Mouse (Mus musculus): ENCODE measurements around the gene Dact3. TPM values are rescaled to one million over a fixed set of nuclear protein-coding genes. Genes with fewer than 3 reads are reported as not detected.

Gene Dact3
- polyA plus RNA-seq, 1 experiment = 31.7 TPM

DNA sequence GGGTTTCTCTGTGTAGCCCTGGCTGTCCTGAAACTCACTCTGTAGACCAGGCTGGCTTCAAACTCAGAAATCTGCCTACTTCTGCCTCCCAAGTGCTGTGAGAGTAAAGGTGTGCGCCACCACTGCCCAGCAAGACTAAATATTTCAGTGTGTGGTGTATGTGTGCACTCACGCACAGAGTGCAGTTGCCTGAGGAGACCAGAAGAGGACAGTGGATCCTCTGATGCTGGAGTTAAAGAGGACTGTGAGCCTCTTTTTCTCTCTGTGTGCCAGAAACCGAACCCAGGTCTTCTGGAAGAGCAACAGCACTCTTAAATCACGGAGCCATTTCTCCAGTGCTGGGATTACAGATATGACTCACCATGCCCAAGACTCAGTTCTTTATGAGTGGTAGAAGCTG lies 1.7 kb upstream of the Dact3 start:
- 91% methylated on average over 4 of the region's 4 CpGs for WGBS
- TF ChIP-seq POLR2A (IDR thresholded peaks at IDR 0.05; ENCODE audit: borderline replicate concordance, extremely low read depth, low read depth, low read length) (no peak), CTCF (IDR thresholded peaks at IDR 0.05; ENCODE audit: insufficient read depth, low read length) (no peak)
- peaks cover 3% of the 10 kb centered on the region; the same call in 1 of the 2 replicates for H3K4me1 ChIP-seq (ENCODE audit: control insufficient read depth, insufficient read depth, low read length)
- DNase-seq = no peak
- no peak overlapping the region for H3K4me3 ChIP-seq (replicated peaks; ENCODE audit: extremely low read depth, low read depth, low read length)

DNA sequence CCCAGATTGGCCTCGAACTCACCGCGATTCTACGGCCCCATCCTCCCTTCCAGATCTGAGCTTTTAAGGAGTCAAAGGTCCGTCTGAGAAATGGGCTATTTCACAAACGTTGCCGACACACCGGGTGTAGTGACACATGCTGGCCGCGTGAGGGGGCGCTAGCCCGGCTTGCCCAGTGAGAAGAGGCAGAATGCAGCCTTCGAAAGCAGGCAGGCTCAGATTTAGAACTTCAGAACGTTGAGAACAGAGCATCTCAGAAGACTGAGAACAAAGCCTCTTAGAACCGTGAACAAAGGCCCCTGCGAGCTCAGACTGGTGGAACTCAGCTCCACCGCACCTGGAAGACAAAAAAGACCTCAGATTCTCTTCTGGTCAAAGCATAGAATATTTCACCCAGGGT lies 927 bp upstream of the Dact3 start:
- TF ChIP-seq CTCF (IDR thresholded peaks at IDR 0.05; ENCODE audit: insufficient read depth, low read length) (peak; percentile 88), POLR2A (IDR thresholded peaks at IDR 0.05; ENCODE audit: borderline replicate concordance, extremely low read depth, low read depth, low read length) (no peak)
- WGBS = 1% methylated on average over 17 of the region's 17 CpGs
- no peak overlapping the region for H3K4me3 ChIP-seq (replicated peaks; ENCODE audit: extremely low read depth, low read depth, low read length)
- H3K4me1 ChIP-seq (ENCODE audit: control insufficient read depth, insufficient read depth, low read length) = peaks cover 3% of the 10 kb centered on the region; the same call in 1 of the 2 replicates
- peak; percentile 70 for DNase-seq

DNA sequence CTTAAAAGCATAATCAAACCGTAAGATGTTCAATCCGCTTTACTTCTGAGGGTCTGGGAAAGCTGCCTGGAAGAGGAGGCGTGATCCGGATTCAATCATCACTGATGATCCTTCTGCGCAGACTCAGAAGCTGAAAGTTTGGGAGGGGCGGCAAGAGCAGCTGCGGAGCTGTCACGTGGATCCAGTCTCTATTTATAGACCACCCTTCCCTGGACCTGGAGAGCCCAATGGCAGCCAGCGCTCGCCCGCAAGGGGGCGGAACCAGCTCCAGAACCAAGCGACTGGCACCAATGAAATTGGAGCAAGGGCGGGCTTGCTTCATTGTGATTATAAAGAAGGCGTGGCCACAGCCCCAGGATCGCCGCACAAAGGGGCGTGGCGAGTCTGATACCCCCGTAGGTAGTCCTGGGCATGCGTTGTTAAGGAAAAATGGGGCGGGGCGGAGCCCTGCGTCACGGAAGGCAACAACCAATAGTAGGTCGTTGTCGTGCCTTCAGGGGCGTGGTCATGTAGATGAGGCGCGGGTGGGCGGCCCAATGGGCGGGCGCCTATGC lies 284 bp upstream of the Dact3 start:
- Histone ChIP-seq H3K4me3 (replicated peaks; ENCODE audit: extremely low read depth, low read depth, low read length) (no peak overlapping the region), H3K4me1 (ENCODE audit: control insufficient read depth, insufficient read depth, low read length) (peaks cover 3% of the 10 kb centered on the region; the same call in 1 of the 2 replicates)
- under 1% methylated on average over 31 of the region's 33 CpGs for WGBS
- TF ChIP-seq CTCF (IDR thresholded peaks at IDR 0.05; ENCODE audit: insufficient read depth, low read length) (no peak), POLR2A (IDR thresholded peaks at IDR 0.05; ENCODE audit: borderline replicate concordance, extremely low read depth, low read depth, low read length) (no peak)
- peak; percentile 99 for DNase-seq

- WGBS = 1% methylated on average over 30 of the region's 42 CpGs
- no peak for DNase-seq
- peak overlapping the region; percentile 56 for H3K4me3 ChIP-seq (replicated peaks; ENCODE audit: extremely low read depth, low read depth, low read length)
- H3K4me1 ChIP-seq (ENCODE audit: control insufficient read depth, insufficient read depth, low read length) = peaks cover 3% of the 10 kb centered on the region; the same call in 1 of the 2 replicates
- TF ChIP-seq POLR2A (IDR thresholded peaks at IDR 0.05; ENCODE audit: borderline replicate concordance, extremely low read depth, low read depth, low read length) = no peak
- TF ChIP-seq CTCF (IDR thresholded peaks at IDR 0.05; ENCODE audit: insufficient read depth, low read length) = no peak
Measured at GRCm38 (mm10) chr7:16875326-16875725, 209 bp downstream of the Dact3 start.

GRCm38 (mm10) chr7:16876006-16876405 lies 889 bp downstream of the Dact3 start:
- peaks cover 3% of the 10 kb centered on the region; the same call in 1 of the 2 replicates for H3K4me1 ChIP-seq (ENCODE audit: control insufficient read depth, insufficient read depth, low read length)
- H3K4me3 ChIP-seq (replicated peaks; ENCODE audit: extremely low read depth, low read depth, low read length) = peak overlapping the region; percentile 56
- TF ChIP-seq POLR2A (IDR thresholded peaks at IDR 0.05; ENCODE audit: borderline replicate concordance, extremely low read depth, low read depth, low read length) = no peak
- TF ChIP-seq CTCF (IDR thresholded peaks at IDR 0.05; ENCODE audit: insufficient read depth, low read length) = no peak
- DNase-seq = no peak
- WGBS = 25% methylated on average over 11 of the region's 11 CpGs

- Histone ChIP-seq H3K4me3 (replicated peaks; ENCODE audit: extremely low read depth, low read depth, low read length) (peak overlapping the region; percentile 7), H3K4me1 (ENCODE audit: control insufficient read depth, insufficient read depth, low read length) (peaks cover 3% of the 10 kb centered on the region; the same call in 1 of the 2 replicates)
- TF ChIP-seq CTCF (IDR thresholded peaks at IDR 0.05; ENCODE audit: insufficient read depth, low read length) (no peak), POLR2A (IDR thresholded peaks at IDR 0.05; ENCODE audit: borderline replicate concordance, extremely low read depth, low read depth, low read length) (no peak)
- 24% methylated on average over 13 of the region's 13 CpGs for WGBS
- no peak for DNase-seq
Measured at GRCm38 (mm10) chr7:16876608-16877007, 1.5 kb downstream of the Dact3 start.

GRCm38 (mm10) chr7:16877717-16878116 lies 2.6 kb downstream of the Dact3 start:
- no peak for DNase-seq
- WGBS = 68% methylated on average over 3 of the region's 3 CpGs

GRCm38 (mm10) chr7:16879796-16880547 lies 4.9 kb downstream of the Dact3 start:
- DNase-seq = no peak
- WGBS = 39% methylated on average over 9 of the region's 9 CpGs
- TF ChIP-seq POLR2A (IDR thresholded peaks at IDR 0.05; ENCODE audit: borderline replicate concordance, extremely low read depth, low read depth, low read length) (no peak), CTCF (IDR thresholded peaks at IDR 0.05; ENCODE audit: insufficient read depth, low read length) (no peak)
- Histone ChIP-seq H3K4me1 (ENCODE audit: control insufficient read depth, insufficient read depth, low read length) (peaks cover 3% of the 10 kb centered on the region; the same call in 1 of the 2 replicates), H3K4me3 (replicated peaks; ENCODE audit: extremely low read depth, low read depth, low read length) (no peak overlapping the region)

More at GRCm38 (mm10) chr7:16877717-16878116, 2.6 kb downstream of the Dact3 start:
- Histone ChIP-seq H3K4me1 (ENCODE audit: control insufficient read depth, insufficient read depth, low read length) (peaks cover 3% of the 10 kb centered on the region; the same call in 1 of the 2 replicates), H3K4me3 (replicated peaks; ENCODE audit: extremely low read depth, low read depth, low read length) (no peak overlapping the region)
- TF ChIP-seq POLR2A (IDR thresholded peaks at IDR 0.05; ENCODE audit: borderline replicate concordance, extremely low read depth, low read depth, low read length) (no peak), CTCF (IDR thresholded peaks at IDR 0.05; ENCODE audit: insufficient read depth, low read length) (no peak)

DNA sequence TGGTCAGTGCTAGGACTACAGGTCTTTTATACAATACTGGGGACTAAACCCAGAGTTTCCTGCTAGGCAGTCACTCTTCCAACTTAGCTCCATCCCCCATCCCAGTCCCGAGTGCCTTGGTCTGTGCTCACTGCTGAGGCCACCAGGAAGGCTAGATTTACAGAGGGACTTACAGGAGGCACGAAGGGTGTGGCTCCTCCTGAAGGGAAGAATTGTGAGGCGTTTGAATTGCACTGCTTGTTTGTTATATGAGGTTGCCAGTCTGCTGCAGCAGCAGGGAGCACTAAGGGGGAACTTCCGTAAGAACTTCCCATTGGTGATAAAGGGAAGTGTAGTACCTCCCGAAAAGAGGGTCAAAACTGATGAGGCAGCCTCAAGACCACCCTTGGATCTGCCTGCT lies 5.5 kb downstream of the Dact3 start:
- WGBS = 24% methylated on average over 5 of the region's 5 CpGs
- TF ChIP-seq POLR2A (IDR thresholded peaks at IDR 0.05; ENCODE audit: borderline replicate concordance, extremely low read depth, low read depth, low read length) = no peak
- no peak for TF ChIP-seq CTCF (IDR thresholded peaks at IDR 0.05; ENCODE audit: insufficient read depth, low read length)
- DNase-seq = no peak
- Histone ChIP-seq H3K4me1 (ENCODE audit: control insufficient read depth, insufficient read depth, low read length) (peaks cover 1% of the 10 kb centered on the region; the same call in 1 of the 2 replicates), H3K4me3 (replicated peaks; ENCODE audit: extremely low read depth, low read depth, low read length) (no peak overlapping the region)
